Mouse (Mus musculus) bone marrow macrophage, adult 2 months (primary cell): Measurements from ENCODE around the gene Aktip. TPM values are rescaled to one million over a fixed set of nuclear protein-coding genes. Genes with fewer than 3 reads are reported as not detected.

Source experiments
- H3K27ac ChIP-seq: 2 replicates; pipeline ENCODE4 v1.5.1; 2012; ENCODE audit warnings: low read depth, low read length; ENCODE audit not compliant: insufficient read depth
- H3K4me1 ChIP-seq: 2 replicates; pipeline ENCODE4 v1.6.1; 2012; ENCODE audit warnings: low read length; ENCODE audit not compliant: control insufficient read depth, insufficient read depth
- H3K4me3 ChIP-seq: 2 replicates; pipeline ENCODE4 v1.5.1; 2012; ENCODE audit warnings: mild to moderate bottlenecking, low read length, moderate library complexity; ENCODE audit not compliant: insufficient read depth
- CTCF ChIP-seq: IDR thresholded peaks from 2 replicates; pipeline ENCODE4 v1.5.1; 2012; ENCODE audit warnings: low read depth, mild to moderate bottlenecking, low read length, moderate library complexity
- POLR2A ChIP-seq: IDR thresholded peaks from 2 replicates; pipeline ENCODE4 v1.6.1; 2012; ENCODE audit warnings: mild to moderate bottlenecking, low read depth, low read length, borderline replicate concordance
- polyA plus RNA-seq: library from polyadenylated mRNA; stranded (reverse); fragments of >200 nt; gene quantifications from 2 replicates; pipeline ENCODE4 v1.2.4, GENCODE M21; 2012; ENCODE audit not compliant: missing spikeins, insufficient read depth, insufficient read length

Gene Aktip
- polyA plus RNA-seq, 1 experiment = 35.1 TPM

GRCm38 (mm10) chr8:91218271-91218670 is 18.5 kb upstream of the Aktip start:
- TF ChIP-seq CTCF (no peak), POLR2A (no peak)
- no peak overlapping the region for H3K27ac ChIP-seq
- no peak overlapping the region for H3K4me3 ChIP-seq
- no peaks in the 10 kb centered on the region for H3K4me1 ChIP-seq

GRCm38 (mm10) chr8:91217062-91217905 is 17.5 kb upstream of the Aktip start:
- TF ChIP-seq CTCF = no peak
- no peak for TF ChIP-seq POLR2A
- H3K27ac ChIP-seq = no peak overlapping the region
- no peaks in the 10 kb centered on the region for H3K4me1 ChIP-seq
- H3K4me3 ChIP-seq = no peak overlapping the region

GRCm38 (mm10) chr8:91214287-91214686 is 14.5 kb upstream of the Aktip start:
- no peak overlapping the region for H3K27ac ChIP-seq
- TF ChIP-seq CTCF = no peak
- H3K4me1 ChIP-seq = no peaks in the 10 kb centered on the region
- H3K4me3 ChIP-seq = no peak overlapping the region

GRCm38 (mm10) chr8:91212948-91213347 is 13.2 kb upstream of the Aktip start:
- Histone ChIP-seq H3K27ac (no peak overlapping the region), H3K4me3 (no peak overlapping the region), H3K4me1 (no peaks in the 10 kb centered on the region)
- TF ChIP-seq CTCF = no peak
- TF ChIP-seq POLR2A = no peak

- Histone ChIP-seq H3K27ac (no peak overlapping the region), H3K4me3 (no peak overlapping the region), H3K4me1 (no peaks in the 10 kb centered on the region)
- TF ChIP-seq CTCF (no peak), POLR2A (no peak)
Observed at GRCm38 (mm10) chr8:91209658-91210057, 9.9 kb upstream of the Aktip start.

GRCm38 (mm10) chr8:91207676-91208075 is 7.9 kb upstream of the Aktip start:
- no peak overlapping the region for H3K4me3 ChIP-seq

GRCm38 (mm10) chr8:91205897-91206296 is 6.1 kb upstream of the Aktip start:
- Histone ChIP-seq H3K27ac (no peak overlapping the region), H3K4me1 (no peaks in the 10 kb centered on the region), H3K4me3 (no peak overlapping the region)
- TF ChIP-seq POLR2A (no peak), CTCF (no peak)

More at GRCm38 (mm10) chr8:91207676-91208075, 7.9 kb upstream of the Aktip start:
- TF ChIP-seq POLR2A (no peak), CTCF (no peak)
- Histone ChIP-seq H3K4me1 (no peaks in the 10 kb centered on the region), H3K27ac (no peak overlapping the region)

GRCm38 (mm10) chr8:91201184-91201583 is 1.4 kb upstream of the Aktip start:
- TF ChIP-seq CTCF (no peak), POLR2A (no peak)
- H3K4me3 ChIP-seq = no peak overlapping the region
- H3K4me1 ChIP-seq = peaks cover 3% of the 10 kb centered on the region; the same call in 1 of the 2 replicates
- H3K27ac ChIP-seq = no peak overlapping the region

GRCm38 (mm10) chr8:91198036-91198435 is 1.7 kb downstream of the Aktip start:
- H3K4me3 ChIP-seq = no peak overlapping the region
- H3K4me1 ChIP-seq = peaks cover 3% of the 10 kb centered on the region; the same call in 1 of the 2 replicates
- H3K27ac ChIP-seq = no peak overlapping the region
- no peak for TF ChIP-seq POLR2A
- no peak for TF ChIP-seq CTCF

GRCm38 (mm10) chr8:91197233-91197632 is 2.5 kb downstream of the Aktip start:
- Histone ChIP-seq H3K4me3 (no peak overlapping the region), H3K4me1 (peaks cover 3% of the 10 kb centered on the region; the same call in 1 of the 2 replicates), H3K27ac (no peak overlapping the region)
- TF ChIP-seq CTCF = no peak
- TF ChIP-seq POLR2A = no peak
